In the genomic region with DNA sequence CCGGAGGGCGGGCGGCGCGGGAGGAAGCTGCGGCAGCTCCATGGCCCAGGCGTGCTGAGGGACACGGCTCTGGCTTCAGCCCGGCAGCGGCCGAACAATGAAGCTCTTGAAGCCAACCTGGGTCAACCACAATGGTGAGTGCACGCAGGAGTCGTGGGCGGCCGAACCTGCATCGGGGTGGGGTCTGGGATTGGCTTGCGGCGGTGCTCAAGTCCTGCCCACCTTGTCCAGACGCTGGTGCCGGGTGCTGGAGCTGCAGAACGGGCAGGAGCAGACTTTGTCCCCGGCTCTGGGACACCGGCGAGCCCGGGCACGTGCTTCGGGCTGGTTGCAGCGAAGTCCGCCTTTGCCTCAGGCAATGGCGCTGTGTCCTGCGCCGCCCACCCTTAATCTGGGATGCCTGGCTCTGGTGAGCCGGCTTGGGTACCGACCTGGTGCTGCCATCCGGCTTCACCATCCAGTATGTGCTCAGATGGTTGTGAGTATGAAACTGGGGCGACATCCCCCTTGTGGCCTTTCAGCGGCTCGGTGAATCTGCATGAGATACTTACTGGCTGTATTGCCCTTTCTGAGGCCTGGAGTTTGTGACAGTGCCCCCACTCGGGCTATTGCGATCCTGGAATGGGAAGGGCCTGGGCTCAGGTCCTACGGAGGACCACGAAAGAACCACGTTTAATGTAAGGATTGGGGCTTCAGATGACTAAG, we compare ENCODE assay signal across 8 mouse cellular contexts. TPM values are rescaled to one million over a fixed set of nuclear protein-coding genes. Genes with fewer than 3 reads are reported as not detected.
DNase-seq lines count a peak whose midpoint lies in the region; ATAC-seq and TF ChIP-seq lines count a peak whose summit lies in the region.

No protein-coding gene starts in this region.

- H3K4me3 ChIP-seq in heart, embryonic 13.5 days = peak overlapping the region; percentile 96
- peak overlapping the region; percentile 95 for H3K4me3 ChIP-seq in kidney, postnatal 0 days (replicated peaks; ENCODE audit: low read depth, low read length)
- H3K4me3 ChIP-seq in liver, embryonic 13.5 days (replicated peaks) = peak overlapping the region; percentile 97
- H3K4me3 ChIP-seq in stomach, postnatal 0 days (ENCODE audit: low read depth, low read length) = peak overlapping the region; percentile 79

- peak; percentile 84 for DNase-seq in CD4-positive helper T cell, adult 2 months (ENCODE audit: low read depth, low spot score)
- DNase-seq in adrenal gland, postnatal 36 days = peak; percentile 50 to 56
- peak; percentile 84 for DNase-seq in kidney, postnatal 0 days (ENCODE audit: low spot score)
- DNase-seq in liver, embryonic 13.5 days = peak; percentile 57
- peak; percentile 81 for DNase-seq in naive thymus-derived CD4-positive, alpha-beta T cell, adult 2 months (ENCODE audit: low read depth)
- DNase-seq in stomach, postnatal 0 days (ENCODE audit: low spot score) = peak; percentile 67

- WGBS in heart, embryonic 13.5 days = under 1% methylated on average over 38 of the region's 43 CpGs
- under 1% methylated on average over 43 of the region's 43 CpGs for WGBS in kidney, postnatal 0 days
- under 1% methylated on average over 43 of the region's 43 CpGs for WGBS in liver, embryonic 13.5 days (ENCODE audit: insufficient replicate concordance)
- under 1% methylated on average over 41 of the region's 43 CpGs for WGBS in stomach, postnatal 0 days

- no peaks in the 10 kb centered on the region for H3K9me3 ChIP-seq in heart, embryonic 13.5 days
- no peaks in the 10 kb centered on the region for H3K9me3 ChIP-seq in kidney, postnatal 0 days (replicated peaks; ENCODE audit: low read length)
- H3K9me3 ChIP-seq in liver, embryonic 13.5 days (replicated peaks) = no peaks in the 10 kb centered on the region
- H3K9me3 ChIP-seq in stomach, postnatal 0 days (ENCODE audit: control insufficient read depth, low read length) = no peaks in the 10 kb centered on the region

- peaks cover 33% of the 10 kb centered on the region for H3K36me3 ChIP-seq in heart, embryonic 13.5 days
- peaks cover 18% of the 10 kb centered on the region; the same call in 1 of the 2 replicates for H3K36me3 ChIP-seq in kidney, postnatal 0 days (ENCODE audit: insufficient read depth, low read length)
- H3K36me3 ChIP-seq in liver, embryonic 13.5 days = peaks cover 49% of the 10 kb centered on the region
- 0 out of 2 replicates have a peak, but pooled peaks cover 2% of the 10 kb centered on the region for H3K36me3 ChIP-seq in stomach, postnatal 0 days (ENCODE audit: control insufficient read depth, insufficient read depth, low read length)

- ATAC-seq in erythroblast, adult 5-6 weeks (replicated peaks; ENCODE audit: low FRiP score, poor library complexity, severe bottlenecking) = peak; percentile 39
- ATAC-seq in heart, embryonic 13.5 days (ENCODE audit: extremely low read depth, insufficient number of reproducible peaks, low FRiP score, low TSS enrichment) = no peak
- peak; percentile 37 for ATAC-seq in kidney, postnatal 0 days (replicated peaks; ENCODE audit: low FRiP score, low read depth)
- peak; percentile 11 for ATAC-seq in liver, embryonic 13.5 days (ENCODE audit: low read depth)
- ATAC-seq in stomach, postnatal 0 days (ENCODE audit: low FRiP score, low TSS enrichment) = peak; percentile 28; the same call in 1 of the 2 replicates

- H3K27me3 ChIP-seq in heart, embryonic 13.5 days (replicated peaks) = no peaks in the 10 kb centered on the region
- H3K27me3 ChIP-seq in kidney, postnatal 0 days (ENCODE audit: insufficient read depth, low read length) = no peaks in the 10 kb centered on the region
- no peaks in the 10 kb centered on the region for H3K27me3 ChIP-seq in liver, embryonic 13.5 days
- H3K27me3 ChIP-seq in stomach, postnatal 0 days (ENCODE audit: control insufficient read depth, insufficient read depth, low read length) = no peaks in the 10 kb centered on the region

- TF ChIP-seq EP300 in stomach, postnatal 0 days (optimal IDR thresholded peaks at IDR 0.05) = no peak

- H3K9ac ChIP-seq in heart, embryonic 13.5 days = peak overlapping the region; percentile 95
- peak overlapping the region; percentile 92 for H3K9ac ChIP-seq in kidney, postnatal 0 days (ENCODE audit: low read depth, low read length)
- H3K9ac ChIP-seq in liver, embryonic 13.5 days = peak overlapping the region; percentile 94
- H3K9ac ChIP-seq in stomach, postnatal 0 days (ENCODE audit: low read length) = peak overlapping the region; percentile 90

- peak; percentile 61 for TF ChIP-seq CTCF in kidney, postnatal 0 days (IDR thresholded peaks at IDR 0.05; ENCODE audit: low read depth)
- TF ChIP-seq CTCF in stomach, postnatal 0 days (IDR thresholded peaks at IDR 0.05; ENCODE audit: low read depth) = peak; percentile 67

- peaks cover 27% of the 10 kb centered on the region for H3K4me1 ChIP-seq in heart, embryonic 13.5 days
- peaks cover 8% of the 10 kb centered on the region; the same call in 1 of the 2 replicates for H3K4me1 ChIP-seq in kidney, postnatal 0 days (replicated peaks; ENCODE audit: insufficient read depth, low read length)
- peaks cover 59% of the 10 kb centered on the region for H3K4me1 ChIP-seq in liver, embryonic 13.5 days (replicated peaks)
- H3K4me1 ChIP-seq in stomach, postnatal 0 days (replicated peaks; ENCODE audit: control insufficient read depth, insufficient read depth) = no peaks in the 10 kb centered on the region

- peak overlapping the region; percentile 95 for H3K4me2 ChIP-seq in heart, embryonic 13.5 days
- peak overlapping the region; percentile 90 for H3K4me2 ChIP-seq in kidney, postnatal 0 days (ENCODE audit: low read length)
- H3K4me2 ChIP-seq in liver, embryonic 13.5 days = peak overlapping the region; percentile 96
- peak overlapping the region; percentile 90 for H3K4me2 ChIP-seq in stomach, postnatal 0 days (replicated peaks; ENCODE audit: low read depth)

- H3K27ac ChIP-seq in heart, embryonic 13.5 days (replicated peaks) = peak overlapping the region; percentile 95
- H3K27ac ChIP-seq in kidney, postnatal 0 days = peak overlapping the region; percentile 97
- H3K27ac ChIP-seq in liver, embryonic 13.5 days = peak overlapping the region; percentile 98
- peak overlapping the region; percentile 96 for H3K27ac ChIP-seq in stomach, postnatal 0 days (replicated peaks)

RNA-seq across cellular contexts. Expression of gene Hira, which starts 0.7 kb away (rescaled TPM):
- total RNA-seq in adrenal gland, postnatal 36 days (2021) = 10 to 100 TPM; 35.0 to 39.2 TPM
- total RNA-seq in erythroblast, adult 5-6 weeks (2015; ENCODE audit: low replicate concordance) = 19.2 and 20.4 TPM in 2 replicates
- total RNA-seq in erythroblast, adult 5-6 weeks (2017; ENCODE audit: low replicate concordance) = 13.9 and 24.5 TPM in 2 replicates
- polyA plus RNA-seq in heart, embryonic 13.5 days (2015; fragmentation: Nextera tagmentation; extraction: Ambion mirVana) = 11.0 and 11.8 TPM in 2 replicates
- polyA plus RNA-seq in kidney, postnatal 0 days (2015; fragmentation: Nextera tagmentation; extraction: Ambion mirVana) = 11.1 and 11.2 TPM in 2 replicates
- 7.9 and 9.1 TPM in 2 replicates for polyA plus RNA-seq in liver, embryonic 13.5 days (2015; fragmentation: Nextera tagmentation; extraction: Ambion mirVana)
- 5.7 and 6.4 TPM in 2 replicates for polyA plus RNA-seq in stomach, postnatal 0 days (2015; fragmentation: Nextera tagmentation; extraction: Ambion mirVana)

RNA-seq across cellular contexts. Expression of gene Mrpl40, which starts 0.9 kb away (rescaled TPM):
- total RNA-seq in adrenal gland, postnatal 36 days (2021) = 10 to 100 TPM; 43.9 to 64.7 TPM
- 5.4 and 39.7 TPM in 2 replicates for total RNA-seq in erythroblast, adult 5-6 weeks (2015; ENCODE audit: low replicate concordance)
- total RNA-seq in erythroblast, adult 5-6 weeks (2017; ENCODE audit: low replicate concordance) = 25.6 and 26.8 TPM in 2 replicates
- polyA plus RNA-seq in heart, embryonic 13.5 days (2015; fragmentation: Nextera tagmentation; extraction: Ambion mirVana) = 90.3 and 103 TPM in 2 replicates
- polyA plus RNA-seq in kidney, postnatal 0 days (2015; fragmentation: Nextera tagmentation; extraction: Ambion mirVana) = 89.9 and 96.5 TPM in 2 replicates
- polyA plus RNA-seq in liver, embryonic 13.5 days (2015; fragmentation: Nextera tagmentation; extraction: Ambion mirVana) = 84.7 and 88.8 TPM in 2 replicates
- 74.9 and 77.1 TPM in 2 replicates for polyA plus RNA-seq in stomach, postnatal 0 days (2015; fragmentation: Nextera tagmentation; extraction: Ambion mirVana)

RNA-seq across cellular contexts. Expression of gene Gm28539, which starts 41.2 kb away (rescaled TPM):
- total RNA-seq in adrenal gland, postnatal 36 days (2021) = 1 to 10 TPM; 3.3 to 3.7 TPM
- not detected in 2 replicates for total RNA-seq in erythroblast, adult 5-6 weeks (2015; ENCODE audit: low replicate concordance)
- 2.9 TPM in 1 of 2 replicates, not detected in the other for total RNA-seq in erythroblast, adult 5-6 weeks (2017; ENCODE audit: low replicate concordance)
- polyA plus RNA-seq in heart, embryonic 13.5 days (2015; fragmentation: Nextera tagmentation; extraction: Ambion mirVana) = not detected in 2 replicates
- polyA plus RNA-seq in kidney, postnatal 0 days (2015; fragmentation: Nextera tagmentation; extraction: Ambion mirVana) = not detected in 2 replicates
- not detected in 2 replicates for polyA plus RNA-seq in liver, embryonic 13.5 days (2015; fragmentation: Nextera tagmentation; extraction: Ambion mirVana)
- not detected in 2 replicates for polyA plus RNA-seq in stomach, postnatal 0 days (2015; fragmentation: Nextera tagmentation; extraction: Ambion mirVana)

RNA-seq across cellular contexts. Expression of gene 2510002D24Rik, which starts 41.2 kb away (rescaled TPM):
- 10 to 100 TPM; 12.6 to 22.3 TPM for total RNA-seq in adrenal gland, postnatal 36 days (2021)
- total RNA-seq in erythroblast, adult 5-6 weeks (2015; ENCODE audit: low replicate concordance) = 12.7 and 14.0 TPM in 2 replicates
- 6.3 and 10.9 TPM in 2 replicates for total RNA-seq in erythroblast, adult 5-6 weeks (2017; ENCODE audit: low replicate concordance)
- 33.3 and 43.3 TPM in 2 replicates for polyA plus RNA-seq in heart, embryonic 13.5 days (2015; fragmentation: Nextera tagmentation; extraction: Ambion mirVana)
- polyA plus RNA-seq in kidney, postnatal 0 days (2015; fragmentation: Nextera tagmentation; extraction: Ambion mirVana) = 27.5 and 30.5 TPM in 2 replicates
- polyA plus RNA-seq in liver, embryonic 13.5 days (2015; fragmentation: Nextera tagmentation; extraction: Ambion mirVana) = 20.3 and 23.8 TPM in 2 replicates
- polyA plus RNA-seq in stomach, postnatal 0 days (2015; fragmentation: Nextera tagmentation; extraction: Ambion mirVana) = 34.1 and 37.5 TPM in 2 replicates
